Mouse (Mus musculus): ENCODE measurements around the gene Osbpl7. TPM values are rescaled to one million over a fixed set of nuclear protein-coding genes. Genes with fewer than 3 reads are reported as not detected.

Osbpl7 gene
- total and polyA plus RNA-seq, 3 experiments, result 11.5 to 18.9 TPM; not detected in 1

GRCm38 (mm10) chr11:97018583-97019344 is 31.7 kb upstream of the Osbpl7 start:
- H3K4me3 ChIP-seq (ENCODE audit: control insufficient read depth in 1 of 2, insufficient read depth in 1 of 2, low read depth in 2 of 2, low read length in 2 of 2), result no peak overlapping the region
- TF ChIP-seq EP300 (IDR thresholded peaks at IDR 0.05; ENCODE audit: low read depth in 1 of 2, low read length in 2 of 2), result no peak
- TF ChIP-seq GATA1 (IDR thresholded peaks at IDR 0.05; ENCODE audit: low read depth, low read length), result no peak
- TF ChIP-seq TBP (IDR thresholded peaks at IDR 0.05; ENCODE audit: low read depth, low read length), result no peak
- TF ChIP-seq POLR2A (IDR thresholded peaks at IDR 0.05; ENCODE audit: control insufficient read depth in 1 of 2, insufficient read depth in 1 of 2, low read depth in 1 of 2, low read length in 2 of 2, poor library complexity in 1 of 2), result no peak
- TF ChIP-seq BHLHE40 (IDR thresholded peaks at IDR 0.05; ENCODE audit: borderline replicate concordance, low read depth, low read length), result no peak
- TF ChIP-seq SMC3 (IDR thresholded peaks at IDR 0.05; ENCODE audit: low read depth, low read length), result no peak
- no peak for TF ChIP-seq UBTF (IDR thresholded peaks at IDR 0.05; ENCODE audit: borderline replicate concordance, insufficient read depth, low read depth, low read length)
- TF ChIP-seq ZMIZ1 (IDR thresholded peaks at IDR 0.05; ENCODE audit: low read depth, low read length), result no peak
- no peak for TF ChIP-seq NELFE (IDR thresholded peaks at IDR 0.05; ENCODE audit: low read depth, low read length)
- TF ChIP-seq SIN3A (IDR thresholded peaks at IDR 0.05; ENCODE audit: low read length), result no peak
- TF ChIP-seq ZNF384 (IDR thresholded peaks at IDR 0.05; ENCODE audit: low read depth, low read length), result no peak
- no peak for TF ChIP-seq POLR2AphosphoS5 (IDR thresholded peaks at IDR 0.05; ENCODE audit: borderline replicate concordance, low read depth, low read length)
- TF ChIP-seq CHD1 (IDR thresholded peaks at IDR 0.05; ENCODE audit: low read depth, low read length), result no peak
- TF ChIP-seq MAX (IDR thresholded peaks at IDR 0.05; ENCODE audit: low read length), result no peak
- no peak for TF ChIP-seq TCF12 (IDR thresholded peaks at IDR 0.05; ENCODE audit: low read depth, low read length)
- no peak for TF ChIP-seq ETS1 (IDR thresholded peaks at IDR 0.05; ENCODE audit: low read depth, low read length)
- no peak for TF ChIP-seq RAD21 (IDR thresholded peaks at IDR 0.05; ENCODE audit: low read depth, low read length)
- TF ChIP-seq CHD2 (IDR thresholded peaks at IDR 0.05; ENCODE audit: low read length), result no peak
- H3K36me3 ChIP-seq (ENCODE audit: control insufficient read depth in 1 of 2, insufficient read depth in 2 of 2, low read length in 2 of 2), result no peaks in the 10 kb centered on the region
- no peak overlapping the region for H3K9ac ChIP-seq (ENCODE audit: control insufficient read depth, low read depth, low read length, poor library complexity, severe bottlenecking)
- H3K4me1 ChIP-seq (ENCODE audit: control insufficient read depth in 1 of 2, insufficient read depth in 2 of 2, low read length in 2 of 2), result no peaks in the 10 kb centered on the region; a peak in 1 of 4 replicates
- H3K27ac ChIP-seq (ENCODE audit: control insufficient read depth, low read depth, low read length), result no peak overlapping the region
- DNase-seq (ENCODE audit: low read depth, low spot score), result no peak
- peaks cover 14% of the 10 kb centered on the region in 2 experiments for H3K27me3 ChIP-seq (ENCODE audit: control insufficient read depth in 1 of 2, insufficient read depth in 2 of 2, low read length in 2 of 2)
- H3K79me2 ChIP-seq (ENCODE audit: control insufficient read depth, insufficient read depth, low read length, poor library complexity), result no peaks in the 10 kb centered on the region
- no peaks in the 10 kb centered on the region for H3K9me3 ChIP-seq (replicated peaks; ENCODE audit: insufficient read depth, low read length)

- H3K36me3 ChIP-seq (ENCODE audit: control insufficient read depth in 1 of 2, insufficient read depth in 2 of 2, low read length in 2 of 2), result no peaks in the 10 kb centered on the region
These were observed 31.1 kb upstream of the Osbpl7 start for GRCm38 (mm10) chr11:97019345-97019708.

More at GRCm38 (mm10) chr11:97019345-97019708, 31.1 kb upstream of the Osbpl7 start:
- H3K9me3 ChIP-seq (replicated peaks; ENCODE audit: insufficient read depth, low read length), result no peaks in the 10 kb centered on the region
- H3K9ac ChIP-seq (ENCODE audit: control insufficient read depth, low read depth, low read length, poor library complexity, severe bottlenecking), result no peak overlapping the region
- DNase-seq (ENCODE audit: low read depth, low spot score), result no peak
- no peak overlapping the region for H3K27ac ChIP-seq (ENCODE audit: control insufficient read depth, low read depth, low read length)
- no peaks in the 10 kb centered on the region; a peak in 1 of 4 replicates for H3K4me1 ChIP-seq (ENCODE audit: control insufficient read depth in 1 of 2, insufficient read depth in 2 of 2, low read length in 2 of 2)
- H3K79me2 ChIP-seq (ENCODE audit: control insufficient read depth, insufficient read depth, low read length, poor library complexity), result no peaks in the 10 kb centered on the region
- H3K27me3 ChIP-seq (ENCODE audit: control insufficient read depth in 1 of 2, insufficient read depth in 2 of 2, low read length in 2 of 2), result peaks cover 10 to 15% of the 10 kb centered on the region in 2 experiments
- no peak overlapping the region for H3K4me3 ChIP-seq (ENCODE audit: control insufficient read depth in 1 of 2, insufficient read depth in 1 of 2, low read depth in 2 of 2, low read length in 2 of 2)
- TF ChIP-seq GATA1 (IDR thresholded peaks at IDR 0.05; ENCODE audit: low read depth, low read length), result no peak
- TF ChIP-seq TBP (IDR thresholded peaks at IDR 0.05; ENCODE audit: low read depth, low read length), result no peak
- no peak for TF ChIP-seq MXI1 (IDR thresholded peaks at IDR 0.05; ENCODE audit: low read depth, low read length)
- TF ChIP-seq BHLHE40 (IDR thresholded peaks at IDR 0.05; ENCODE audit: borderline replicate concordance, low read depth, low read length), result no peak
- no peak for TF ChIP-seq ZMIZ1 (IDR thresholded peaks at IDR 0.05; ENCODE audit: low read depth, low read length)
- TF ChIP-seq NELFE (IDR thresholded peaks at IDR 0.05; ENCODE audit: low read depth, low read length), result no peak
- TF ChIP-seq USF1 (IDR thresholded peaks at IDR 0.05; ENCODE audit: low read depth, low read length), result no peak
- TF ChIP-seq HCFC1 (IDR thresholded peaks at IDR 0.05; ENCODE audit: low read depth, low read length), result no peak
- TF ChIP-seq MAZ (IDR thresholded peaks at IDR 0.05; ENCODE audit: low read depth, low read length), result no peak
- TF ChIP-seq MYC (IDR thresholded peaks at IDR 0.05; ENCODE audit: low read depth, low read length), result no peak
- TF ChIP-seq E2F4 (IDR thresholded peaks at IDR 0.05; ENCODE audit: borderline replicate concordance, low read depth, low read length), result no peak
- TF ChIP-seq POLR2A (IDR thresholded peaks at IDR 0.05; ENCODE audit: control insufficient read depth in 1 of 2, insufficient read depth in 1 of 2, low read depth in 1 of 2, low read length in 2 of 2, poor library complexity in 1 of 2), result no peak
- no peak for TF ChIP-seq EP300 (IDR thresholded peaks at IDR 0.05; ENCODE audit: low read depth in 1 of 2, low read length in 2 of 2)
- no peak for TF ChIP-seq RCOR1 (IDR thresholded peaks at IDR 0.05; ENCODE audit: low read depth, low read length)
- no peak for TF ChIP-seq POLR2AphosphoS5 (IDR thresholded peaks at IDR 0.05; ENCODE audit: borderline replicate concordance, low read depth, low read length)
- no peak for TF ChIP-seq GABPA (IDR thresholded peaks at IDR 0.05; ENCODE audit: low read depth, low read length)
- no peak for TF ChIP-seq POLR2AphosphoS2 (IDR thresholded peaks at IDR 0.05; ENCODE audit: low read length)
- TF ChIP-seq TCF12 (IDR thresholded peaks at IDR 0.05; ENCODE audit: low read depth, low read length), result no peak

Data from MEL (cell line).